Mouse (Mus musculus): ENCODE measurements around the gene Ascl2. TPM values are rescaled to one million over a fixed set of nuclear protein-coding genes. Genes with fewer than 3 reads are reported as not detected.
A peak's percentile ranks its signal among the peaks of the same experiment; 100 is the strongest.

The Ascl2 gene
- total RNA-seq, 2 experiments from 2014 or later, result 0.67 TPM; not detected in 1

- ATAC-seq (replicated peaks; ENCODE audit: poor library complexity), result peak; percentile 54
These were observed 35.8 kb upstream of the Ascl2 start, which contains the start of gene Tspan32 for GRCm38 (mm10) chr7:143004727-143005343. TSS of gene Tspan32 (plus strand) at chr7:143005046.

- ATAC-seq (replicated peaks; ENCODE audit: poor library complexity), result peak; percentile 24
These were observed 33.6 kb upstream of the Ascl2 start for GRCm38 (mm10) chr7:143002679-143003078.

GRCm38 (mm10) chr7:142997403-142998150, 28.5 kb upstream of the Ascl2 start:
- no peak for ATAC-seq (replicated peaks; ENCODE audit: poor library complexity)

- no peak for ATAC-seq (replicated peaks; ENCODE audit: poor library complexity)
These were observed 27.9 kb upstream of the Ascl2 start for GRCm38 (mm10) chr7:142996998-142997397.

GRCm38 (mm10) chr7:142995630-142996338, 26.7 kb upstream of the Ascl2 start:
- peak; percentile 45; the same call in 1 of the 2 replicates for ATAC-seq (replicated peaks; ENCODE audit: poor library complexity)

GRCm38 (mm10) chr7:142995004-142995403, 25.9 kb upstream of the Ascl2 start:
- peak; percentile 29; the same call in 1 of the 2 replicates for ATAC-seq (replicated peaks; ENCODE audit: poor library complexity)

- peak; percentile 53; the same call in 1 of the 2 replicates for ATAC-seq (replicated peaks; ENCODE audit: poor library complexity)
These were observed 18.7 kb upstream of the Ascl2 start for GRCm38 (mm10) chr7:142987718-142988117.

GRCm38 (mm10) chr7:142985146-142985545, 16.1 kb upstream of the Ascl2 start:
- ATAC-seq (replicated peaks; ENCODE audit: poor library complexity), result 0 out of 2 replicates have a peak, but pooled peaks have one; percentile 21

GRCm38 (mm10) chr7:142981908-142982307, 12.8 kb upstream of the Ascl2 start:
- ATAC-seq (replicated peaks; ENCODE audit: poor library complexity), result peak; percentile 44; the same call in 1 of the 2 replicates

- peak; percentile 55 for ATAC-seq (replicated peaks; ENCODE audit: poor library complexity)
These were observed 918 bp downstream of the Ascl2 start for GRCm38 (mm10) chr7:142967884-142968808.

GRCm38 (mm10) chr7:142967414-142967883, 1.6 kb downstream of the Ascl2 start:
- peak; percentile 63 for ATAC-seq (replicated peaks; ENCODE audit: poor library complexity)

- ATAC-seq (replicated peaks; ENCODE audit: poor library complexity), result no peak
These were observed 9.3 kb downstream of the Ascl2 start for GRCm38 (mm10) chr7:142959752-142960151.

- peak; percentile 89 for ATAC-seq (replicated peaks; ENCODE audit: poor library complexity)
These were observed 10.2 kb downstream of the Ascl2 start for GRCm38 (mm10) chr7:142958817-142959216.

- ATAC-seq (replicated peaks; ENCODE audit: poor library complexity), result no peak
These were observed 13.0 kb downstream of the Ascl2 start for GRCm38 (mm10) chr7:142956018-142956417.

GRCm38 (mm10) chr7:142949568-142949967, 19.5 kb downstream of the Ascl2 start:
- ATAC-seq (replicated peaks; ENCODE audit: poor library complexity), result peak; percentile 75

- ATAC-seq (replicated peaks; ENCODE audit: poor library complexity), result no peak
These were observed 31.4 kb downstream of the Ascl2 start for GRCm38 (mm10) chr7:142937631-142938030.

- ATAC-seq (replicated peaks; ENCODE audit: poor library complexity), result no peak
These were observed 33.4 kb downstream of the Ascl2 start for GRCm38 (mm10) chr7:142935708-142936107.

- no peak for ATAC-seq (replicated peaks; ENCODE audit: poor library complexity)
These were observed 36.6 kb downstream of the Ascl2 start for GRCm38 (mm10) chr7:142932469-142932868.

- no peak for ATAC-seq (replicated peaks; ENCODE audit: poor library complexity)
These were observed 38.0 kb downstream of the Ascl2 start, which contains the start of gene Th for GRCm38 (mm10) chr7:142931028-142931427. TSS of gene Th (minus strand) at chr7:142931128.

- no peak for ATAC-seq (replicated peaks; ENCODE audit: poor library complexity)
These were observed 39.5 kb downstream of the Ascl2 start for GRCm38 (mm10) chr7:142929516-142929915.
